Mouse (Mus musculus): ENCODE measurements around the gene Ndufa12.

The Ndufa12 gene

DNA sequence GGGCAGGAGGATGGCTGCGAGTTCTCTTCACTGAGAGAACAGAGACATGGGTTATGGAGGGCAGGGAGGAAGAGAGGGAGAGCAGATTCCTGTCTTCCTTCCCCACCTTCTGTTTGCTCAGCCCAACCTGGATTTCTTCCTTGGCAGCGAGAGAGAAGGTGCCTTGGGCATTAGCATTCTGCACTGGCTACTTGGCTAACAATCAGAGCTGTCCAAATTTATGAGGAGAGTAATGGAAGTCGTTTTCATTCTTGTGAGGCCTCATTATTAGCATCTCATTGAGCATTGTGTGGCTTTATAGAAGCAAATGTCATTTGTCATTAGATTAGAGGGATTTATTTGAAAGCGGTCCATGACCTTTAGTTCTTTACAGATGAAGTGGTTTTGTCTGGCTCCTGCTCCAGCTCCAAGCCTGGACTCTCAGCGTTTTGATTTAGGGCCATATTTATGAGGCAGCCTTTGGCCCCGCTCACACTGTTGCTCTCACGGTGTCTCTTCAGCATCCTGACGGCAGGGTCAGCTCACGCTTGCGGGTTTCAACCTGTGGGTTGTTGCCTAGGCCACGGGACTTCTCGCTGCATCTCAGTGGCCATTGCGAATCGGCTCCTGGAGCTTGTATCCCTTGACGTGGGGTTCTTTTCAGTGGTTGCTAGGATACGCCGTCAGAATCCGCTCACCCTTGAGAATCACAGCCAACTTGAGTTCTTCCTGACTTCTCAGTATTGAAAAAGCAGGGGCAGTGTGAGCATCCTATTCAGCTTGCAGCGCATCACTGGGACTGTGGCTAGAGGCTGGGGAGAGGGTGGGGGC is 31.9 kb downstream of the Ndufa12 start:
- peak; percentile 30 for DNase-seq

DNA sequence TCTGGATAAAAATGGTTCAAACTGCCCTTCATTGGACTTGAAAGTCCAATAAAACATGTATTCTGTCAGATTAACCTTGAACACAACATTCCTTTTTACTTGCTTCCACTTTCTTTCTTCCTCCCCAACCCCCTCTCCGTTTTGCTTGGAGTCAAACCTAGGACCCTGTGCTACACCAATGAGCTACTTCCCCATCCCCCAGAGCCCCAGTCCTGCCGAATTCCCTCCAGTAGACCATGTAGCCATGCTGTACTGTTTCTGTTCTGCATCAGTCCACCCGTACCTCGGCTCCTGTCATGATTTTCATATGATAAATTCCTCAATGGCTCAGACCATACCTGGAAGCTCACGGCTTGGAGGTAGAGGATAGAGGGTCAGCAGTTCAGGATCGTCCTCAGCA is 32.5 kb downstream of the Ndufa12 start:
- no peak for DNase-seq

DNA sequence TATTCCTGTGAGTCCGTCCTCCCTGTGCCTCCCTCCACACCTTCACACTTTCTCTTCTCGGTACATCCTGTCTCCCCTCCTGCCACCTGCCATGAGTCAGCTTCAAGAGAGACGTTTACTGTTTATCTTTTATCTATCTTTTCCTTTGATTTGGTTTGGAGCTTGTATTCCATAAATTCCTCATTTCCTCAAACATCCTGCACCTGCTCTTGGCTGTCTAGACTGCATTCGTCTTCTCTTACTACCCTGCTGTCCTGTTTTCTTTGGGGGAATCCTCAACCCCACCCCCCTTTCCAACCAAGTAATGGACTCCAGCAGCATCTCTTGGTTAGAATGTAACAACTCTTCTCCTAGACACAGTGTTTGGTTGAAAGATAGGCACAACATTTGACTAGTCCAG is 36.7 kb downstream of the Ndufa12 start:
- DNase-seq: no peak

DNA sequence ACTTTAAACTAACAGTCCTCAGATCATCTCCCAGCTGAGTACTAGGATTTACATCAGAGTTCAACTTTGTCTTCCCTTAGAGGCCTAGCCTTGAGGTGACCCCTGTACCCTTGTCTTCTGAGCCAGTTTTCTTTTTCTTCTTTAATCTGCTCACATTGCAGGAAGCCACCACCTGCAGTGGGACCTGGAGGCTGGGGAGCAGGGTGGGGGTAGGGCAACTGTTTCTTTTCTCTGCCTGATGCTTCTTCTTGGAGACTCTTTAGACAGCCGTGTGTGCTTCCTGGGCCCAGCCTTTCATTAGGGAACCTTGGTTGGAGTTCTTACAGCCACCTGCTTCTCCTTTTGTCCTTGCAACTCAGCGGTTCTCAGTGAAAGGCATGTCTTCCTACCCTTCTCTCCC is 42.8 kb downstream of the Ndufa12 start:
- DNase-seq: no peak

DNA sequence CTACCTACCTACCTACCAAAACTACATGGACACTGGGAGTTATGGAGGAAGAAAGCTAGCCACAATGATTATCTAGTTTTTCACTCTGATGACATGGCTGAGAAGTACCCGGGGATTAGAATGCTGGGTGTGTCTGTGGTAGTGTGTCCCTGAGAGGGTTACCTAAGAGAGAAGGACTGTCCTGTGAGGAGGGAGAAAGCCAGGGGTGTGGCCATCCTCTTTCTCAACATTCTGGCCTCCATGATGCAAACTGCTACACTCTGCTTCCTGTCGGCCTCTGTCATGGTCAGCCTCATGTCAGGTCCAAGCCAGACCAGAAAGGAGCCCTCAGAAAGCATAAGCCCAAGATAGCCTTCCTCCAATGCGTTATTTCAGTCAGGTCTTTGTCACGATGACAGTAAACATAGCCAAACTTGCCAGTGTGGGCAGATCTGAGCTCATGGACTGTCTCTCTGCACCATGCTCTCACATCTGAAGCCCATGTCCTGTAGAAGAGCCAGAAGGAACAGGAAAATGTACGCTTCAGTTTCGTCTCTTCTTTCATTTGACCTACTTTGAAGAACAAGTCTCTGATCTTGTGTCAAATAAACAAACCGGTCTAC is 49.3 kb downstream of the Ndufa12 start:
- no peak for DNase-seq

DNA sequence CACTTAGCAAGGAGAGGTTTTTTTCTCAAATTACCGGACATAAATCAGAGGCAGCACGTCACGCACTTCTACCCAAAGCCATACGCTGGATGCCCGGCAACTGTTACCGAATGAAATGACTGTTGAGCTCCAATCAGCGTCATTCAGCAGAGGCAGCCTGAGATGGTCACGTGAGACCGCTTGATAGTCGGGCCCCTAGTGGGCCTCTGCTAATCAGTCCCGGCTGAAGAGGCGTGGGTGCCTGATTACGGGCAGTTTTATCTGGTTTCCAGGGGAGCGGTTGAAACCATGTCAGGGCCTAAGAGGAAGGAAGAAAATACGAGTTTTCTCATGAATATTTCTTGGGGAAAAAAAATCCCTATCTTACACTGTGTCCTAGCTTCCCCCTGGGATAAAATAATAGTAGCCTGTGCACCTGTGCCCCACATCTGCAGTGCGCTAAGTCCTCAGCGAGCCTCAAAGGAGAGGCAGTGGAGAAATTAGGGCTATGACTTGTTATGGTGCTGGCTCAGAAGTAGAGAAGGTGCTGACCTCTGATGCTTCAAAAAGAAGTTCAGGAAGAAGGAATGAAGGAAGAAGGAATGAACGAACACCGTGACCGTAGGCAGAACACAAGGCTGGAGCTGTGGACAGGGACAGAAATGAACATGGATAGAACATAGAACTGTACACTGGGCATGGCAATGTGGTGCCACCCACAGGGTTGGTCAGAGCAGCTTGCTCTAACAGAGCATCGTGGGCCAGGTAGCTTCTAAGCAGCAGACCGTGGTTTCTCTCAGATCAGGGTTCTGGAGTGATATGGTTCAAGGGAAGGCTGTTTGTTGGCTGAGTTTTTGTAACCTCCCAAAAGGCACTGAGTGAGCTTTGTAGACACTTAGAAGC is 51.3 kb downstream of the Ndufa12 start:
- no peak for DNase-seq

DNA sequence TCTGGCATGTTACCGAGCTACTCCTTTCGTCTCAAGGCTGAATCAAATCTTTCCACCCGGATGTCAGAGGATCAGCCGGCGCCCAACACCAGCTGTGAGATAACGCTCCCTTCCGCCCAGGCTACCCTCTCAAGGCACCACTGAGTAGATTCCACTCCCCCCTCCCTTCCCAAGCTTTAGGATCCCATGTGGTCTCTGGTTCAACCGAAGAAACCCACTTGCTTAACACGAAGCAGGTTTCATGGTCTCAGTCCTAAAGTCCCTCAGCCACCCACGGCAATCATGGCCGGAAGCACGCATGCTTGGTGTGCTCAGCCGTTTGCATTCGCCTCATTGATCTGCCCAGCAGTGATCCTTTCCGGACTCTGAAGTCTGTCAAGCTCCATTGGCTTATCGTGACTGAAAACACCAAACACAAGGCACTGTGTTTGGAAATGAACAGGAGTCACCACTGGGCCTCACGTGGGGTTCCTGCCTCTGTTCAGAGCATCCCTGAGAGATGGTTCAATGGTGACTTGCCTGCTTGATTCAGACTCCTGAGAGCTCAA is 54.8 kb downstream of the Ndufa12 start:
- DNase-seq: no peak

DNA sequence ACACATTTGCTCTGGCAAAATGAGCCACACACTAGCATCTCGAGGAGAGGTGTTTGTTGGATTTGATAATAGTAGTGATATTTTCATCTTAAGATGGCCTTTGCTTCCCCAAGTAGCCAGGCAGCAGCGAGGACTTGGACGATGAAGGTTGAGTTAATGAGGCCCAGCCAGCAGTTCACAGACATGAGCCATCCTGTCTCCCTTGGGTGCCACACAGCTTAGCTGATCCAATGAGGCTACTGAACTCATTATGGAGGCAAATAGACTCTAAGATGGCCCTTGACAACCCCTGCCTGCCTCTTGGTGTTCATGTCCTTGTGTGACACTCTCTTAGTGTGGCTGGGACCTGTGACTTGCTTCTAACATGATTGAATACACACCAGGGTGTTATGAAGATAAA is 56.2 kb downstream of the Ndufa12 start:
- DNase-seq: no peak

DNA sequence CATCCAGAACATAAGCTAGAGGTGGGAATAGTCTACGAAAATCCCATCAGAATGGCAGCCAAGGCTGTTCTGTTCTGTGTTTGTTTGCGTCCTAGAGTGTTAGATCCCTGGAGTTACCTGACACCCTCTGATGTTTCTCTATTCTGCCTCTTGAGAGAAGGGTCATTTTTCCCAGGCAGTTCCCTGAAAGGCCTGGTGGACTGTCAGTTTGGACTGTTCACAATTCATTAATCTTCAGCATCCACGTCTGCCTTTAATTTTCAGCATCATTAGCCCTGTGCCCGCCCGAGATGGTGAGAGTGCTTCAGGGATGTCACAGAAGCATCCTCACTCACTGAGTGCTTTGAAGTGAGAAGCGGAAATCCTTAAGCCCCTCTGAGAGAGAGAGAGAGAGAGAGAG is 57.2 kb downstream of the Ndufa12 start:
- no peak for DNase-seq

DNA sequence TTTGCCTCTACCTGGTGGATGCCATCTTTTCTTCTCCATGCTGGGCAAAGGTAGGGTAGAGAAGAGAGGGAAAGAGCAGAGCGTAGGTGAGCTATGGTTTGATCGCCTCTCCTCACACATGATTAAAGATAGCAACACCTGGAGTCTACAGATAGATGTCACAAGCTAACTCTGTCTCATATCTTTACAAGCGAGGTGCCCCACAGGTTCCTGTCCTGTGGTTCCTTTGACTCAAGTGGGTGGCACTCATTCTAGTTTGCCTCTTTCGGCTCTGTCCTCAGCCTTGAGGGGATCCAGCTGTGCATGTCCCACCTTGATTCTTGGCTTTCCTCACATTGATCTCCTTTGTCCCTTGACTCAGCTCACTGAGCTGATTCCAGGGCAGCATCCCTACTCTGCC is 58.0 kb downstream of the Ndufa12 start:
- DNase-seq: no peak

DNA sequence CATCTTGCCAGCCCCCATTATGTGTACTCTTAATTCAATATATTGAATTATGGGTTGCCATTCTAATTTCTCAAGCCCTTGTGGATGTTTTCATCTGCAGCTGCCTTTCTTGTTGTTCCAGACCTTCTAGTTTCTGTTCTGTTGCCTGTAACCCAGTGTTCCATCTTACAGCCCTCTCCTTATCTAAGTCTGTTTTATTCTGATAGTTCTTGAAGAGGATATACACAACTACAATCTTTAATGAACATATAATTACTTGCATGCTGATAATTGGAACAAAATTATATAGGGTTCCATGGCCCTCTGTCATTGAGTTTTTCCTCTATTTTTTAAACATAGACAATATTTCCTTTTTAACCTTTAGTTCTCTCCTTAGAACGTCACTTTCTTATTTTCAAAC is 62.0 kb downstream of the Ndufa12 start:
- no peak for DNase-seq

DNA sequence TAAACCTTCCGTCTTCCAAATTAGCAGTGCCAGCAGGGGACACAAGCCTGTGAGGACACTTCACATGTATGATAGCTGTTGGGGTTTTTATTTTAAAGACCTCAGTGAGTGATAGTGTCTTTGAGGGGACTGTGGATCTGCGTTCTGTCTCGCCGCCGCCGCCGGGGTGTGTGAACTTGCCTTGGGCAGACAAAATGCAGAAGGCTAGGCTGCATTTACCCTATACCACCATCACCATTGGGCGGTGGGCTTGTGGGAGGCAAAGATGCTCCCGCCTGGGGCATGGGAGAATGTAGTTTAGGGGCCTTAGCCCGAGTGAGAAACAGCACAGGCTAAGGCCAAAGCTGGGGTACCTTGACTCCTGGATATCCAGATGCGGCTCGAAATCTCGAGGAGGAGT is 64.1 kb downstream of the Ndufa12 start:
- no peak for DNase-seq

DNA sequence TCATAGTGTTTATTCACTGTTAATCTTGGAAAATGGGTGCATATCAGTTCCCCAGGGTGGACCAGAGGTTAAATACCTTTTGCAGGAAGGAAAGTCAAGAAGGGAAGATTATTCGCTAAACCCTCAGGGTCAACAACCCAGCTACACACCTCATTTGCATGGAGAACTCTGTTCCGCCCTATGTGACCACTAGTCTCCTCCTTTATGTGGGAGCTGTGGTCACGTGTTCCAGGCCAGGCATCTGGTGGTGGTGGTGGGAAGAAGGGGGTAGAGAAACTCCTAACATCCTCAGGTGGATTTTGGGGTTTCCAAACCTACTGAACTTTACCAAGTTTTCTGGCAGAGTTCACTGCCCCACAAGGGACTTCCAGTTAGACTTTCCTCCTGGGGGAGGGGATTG is 64.7 kb downstream of the Ndufa12 start:
- DNase-seq: no peak

DNA sequence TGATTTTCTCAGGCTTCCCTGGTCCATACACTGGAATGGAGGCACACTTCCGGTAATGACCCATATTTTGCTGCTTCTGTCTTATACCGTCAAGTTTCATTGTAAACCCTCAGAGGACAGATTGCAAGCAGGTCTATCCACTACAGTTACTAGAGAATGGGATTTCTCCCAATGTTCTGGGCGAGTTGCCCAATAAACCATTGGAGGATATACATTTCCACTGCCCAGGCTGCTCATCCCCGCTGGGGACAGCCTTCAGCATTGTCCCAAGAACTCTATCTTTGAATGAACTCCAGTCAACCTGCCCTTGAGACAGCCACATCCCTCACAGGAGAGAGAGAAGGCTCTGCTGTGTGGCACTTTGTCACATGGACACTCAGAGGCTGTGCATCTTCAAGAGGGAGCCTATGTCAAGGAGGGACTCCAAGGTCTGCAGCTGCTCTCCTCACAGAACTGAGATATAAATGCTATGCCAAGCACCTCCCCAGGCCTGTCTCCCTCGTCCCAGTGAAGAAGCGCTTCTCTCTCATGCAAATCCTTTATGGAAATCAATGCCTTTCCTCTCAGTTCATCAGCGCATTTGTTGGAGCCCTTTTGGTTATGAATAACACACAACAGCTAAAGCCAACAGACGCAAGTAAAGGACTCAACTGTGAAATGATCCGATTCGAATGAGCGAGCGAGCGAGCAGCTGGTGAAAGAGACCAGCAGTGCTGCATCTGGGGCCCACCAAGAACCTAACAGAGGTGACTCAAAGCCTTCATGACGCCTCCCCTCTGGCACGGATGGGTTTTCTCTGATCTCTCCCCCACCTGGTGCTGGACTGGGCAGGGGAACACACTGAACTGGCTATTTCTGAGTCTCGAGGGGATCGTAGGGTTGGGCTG is 67.4 kb downstream of the Ndufa12 start:
- DNase-seq: peak; percentile 27

All from cerebellum, adult 9-10 months (tissue).